Mouse (Mus musculus) CD4-positive naive resting alpha-beta T cell, adult 57 days (primary cell): ENCODE results near the gene Slc26a9. TPM values are rescaled to one million over a fixed set of nuclear protein-coding genes. Genes with fewer than 3 reads are reported as not detected.

Experiments used
- total RNA-seq: library from RNA; stranded (reverse); gene quantifications from one replicate; pipeline ENCODE4 v1.2.4, GENCODE M21; 2023

Slc26a9 gene
- not detected for total RNA-seq

DNA sequence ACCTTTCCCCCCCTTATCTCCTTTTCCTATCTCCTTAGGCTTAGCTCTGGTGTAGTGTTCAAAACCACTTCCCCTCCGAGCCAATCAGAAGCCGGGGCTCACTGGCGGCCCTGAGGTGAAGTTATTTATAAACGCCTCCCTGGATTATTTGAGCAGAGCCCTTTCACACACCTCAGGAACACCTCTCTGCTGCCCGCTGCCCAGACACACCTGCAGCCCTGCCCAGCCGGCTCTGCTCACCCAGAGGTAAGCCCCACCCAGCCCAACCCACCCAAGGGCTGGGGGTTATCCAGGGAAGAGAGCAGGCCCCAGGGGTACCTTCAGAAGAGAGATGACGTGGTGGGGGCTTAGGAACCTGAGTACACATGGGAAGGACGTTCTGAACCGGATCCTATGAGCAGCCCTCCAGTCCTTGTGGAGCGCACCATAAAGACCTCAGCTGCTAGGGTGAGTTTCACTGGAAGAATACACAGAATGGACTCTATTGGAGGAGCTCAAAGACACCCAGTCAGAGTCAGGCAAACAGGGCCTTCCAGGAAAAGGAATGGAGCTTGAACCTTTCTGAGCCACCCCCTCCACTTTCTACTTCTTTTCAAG lies at the start of gene Slc26a9:
Gene Slc26a9, plus strand, starts transcription at position 155 of the 597 bp plus-strand sequence.

GRCm38 (mm10) chr1:131797202-131797909 lies 53.5 kb downstream of the Slc26a9 start, which contains the start of gene Pm20d1:
TSS of gene Pm20d1 (plus strand) at chr1:131797381.

Other genes with a start within 250 kb of the Slc26a9 start
- 68.5 TPM for gene Srgap2, start 216.7 kb upstream of the Slc26a9 start, total RNA-seq
- gene Fam72a, start 216.1 kb upstream of the Slc26a9 start, total RNA-seq = 0.44 TPM
- not detected for gene Avpr1b, start 144.8 kb upstream of the Slc26a9 start, total RNA-seq
- 193 TPM for gene Ctse, start 105.7 kb upstream of the Slc26a9 start, total RNA-seq
- gene Rab7b, start 55.3 kb upstream of the Slc26a9 start, total RNA-seq = 1.5 TPM
- not detected for gene Pm20d1, start 53.4 kb downstream of the Slc26a9 start, total RNA-seq
- 34.8 TPM for gene Slc41a1, start 83.5 kb downstream of the Slc26a9 start, total RNA-seq
- gene Rab29, start 123.2 kb downstream of the Slc26a9 start, total RNA-seq = 9.5 TPM
- gene Nucks1, start 166.5 kb downstream of the Slc26a9 start, total RNA-seq = 72.1 TPM
- gene Slc45a3, start 218.9 kb downstream of the Slc26a9 start, total RNA-seq = 2.0 TPM